Mouse (Mus musculus) myocyte (in vitro differentiated cells): Measurements from ENCODE around the gene Parp16. TPM values are rescaled to one million over a fixed set of nuclear protein-coding genes. Genes with fewer than 3 reads are reported as not detected.

Source experiments
- H3K27me3 ChIP-seq: one replicate; pipeline ENCODE4 v1.6.1; 2011; ENCODE audit not compliant: control insufficient read depth, insufficient read depth, insufficient read length
- H3K36me3 ChIP-seq: one replicate; pipeline ENCODE4 v1.6.1; 2011; ENCODE audit not compliant: control insufficient read depth, insufficient read depth
- H3K4me2 ChIP-seq: one replicate; pipeline ENCODE4 v1.6.1; 2011; ENCODE audit warnings: low read depth, control low read depth
- H3K4me3 ChIP-seq: one replicate; pipeline ENCODE4 v1.5.1; 2011; ENCODE audit warnings: mild to moderate bottlenecking, control low read depth, moderate library complexity
- H3K79me2 ChIP-seq: one replicate; pipeline ENCODE4 v1.6.1; 2011; ENCODE audit not compliant: control insufficient read depth, insufficient read depth
- H3ac ChIP-seq: one replicate; pipeline ENCODE4 v1.6.1; 2011; ENCODE audit not compliant: control insufficient read depth, insufficient read length
- CEBPB ChIP-seq: IDR thresholded peaks from 2 replicates; pipeline ENCODE4 v1.6.1; 2011; ENCODE audit warnings: mild to moderate bottlenecking, moderate library complexity; ENCODE audit not compliant: poor library complexity, insufficient read depth, severe bottlenecking
- E2F4 ChIP-seq: IDR thresholded peaks from one replicate; pipeline ENCODE4 v1.6.1; 2011; ENCODE audit warnings: mild to moderate bottlenecking, control low read depth, moderate library complexity; ENCODE audit not compliant: insufficient read depth
- MAX ChIP-seq: IDR thresholded peaks from one replicate; pipeline ENCODE4 v1.6.1; 2011; ENCODE audit warnings: low read depth, mild to moderate bottlenecking, control low read depth
- MYOD1 ChIP-seq, 3 experiments: IDR thresholded peaks; one replicate each; pipeline ENCODE4 v1.6.1; 2011; ENCODE audit warnings: control low read depth in 2 of 3, low read depth in 2 of 3, mild to moderate bottlenecking in 2 of 3, moderate library complexity in 1 of 3; ENCODE audit not compliant: insufficient read length in 2 of 3, control insufficient read depth in 1 of 3
- MYOG ChIP-seq, 3 experiments: IDR thresholded peaks; one replicate each; pipeline ENCODE4 v1.6.1; 2011; ENCODE audit warnings: control low read depth in 2 of 3, low read depth in 2 of 3, mild to moderate bottlenecking in 2 of 3; ENCODE audit not compliant: insufficient read length in 2 of 3, control insufficient read depth in 1 of 3, insufficient read depth in 1 of 3
- POLR2A ChIP-seq: IDR thresholded peaks from one replicate; pipeline ENCODE4 v1.6.1; 2011; ENCODE audit warnings: low read depth, mild to moderate bottlenecking, control low read depth, moderate library complexity; ENCODE audit not compliant: insufficient read length
- POLR2AphosphoS2 ChIP-seq: IDR thresholded peaks from one replicate; pipeline ENCODE4 v1.6.1; 2011; ENCODE audit warnings: low read depth, control low read depth; ENCODE audit not compliant: insufficient read length
- REST ChIP-seq: IDR thresholded peaks from one replicate; pipeline ENCODE4 v1.6.1; 2011; ENCODE audit warnings: mild to moderate bottlenecking, control low read depth, moderate library complexity; ENCODE audit not compliant: insufficient read depth, insufficient read length
- SRF ChIP-seq: IDR thresholded peaks from one replicate; pipeline ENCODE4 v1.6.1; 2011; ENCODE audit warnings: low read depth; ENCODE audit not compliant: control insufficient read depth, insufficient read length
- TCF12 ChIP-seq: IDR thresholded peaks from one replicate; pipeline ENCODE4 v1.6.1; 2011; ENCODE audit warnings: mild to moderate bottlenecking, control low read depth; ENCODE audit not compliant: poor library complexity, insufficient read depth, severe bottlenecking
- TCF3 ChIP-seq: IDR thresholded peaks from one replicate; pipeline ENCODE4 v1.6.1; 2011; ENCODE audit warnings: low read depth, control low read depth; ENCODE audit not compliant: insufficient read length
- USF1 ChIP-seq: IDR thresholded peaks from one replicate; pipeline ENCODE4 v1.6.1; 2011; ENCODE audit warnings: low read depth, mild to moderate bottlenecking, control low read depth, moderate library complexity
- polyA plus RNA-seq: library from polyadenylated mRNA; unstranded; fragments of >200 nt; fragmentation: generic; extraction: Trizol; gene quantifications from one replicate; pipeline ENCODE4 v1.2.1, GENCODE M21; 2012; ENCODE audit warnings: missing spikeins

The Parp16 gene
- polyA plus RNA-seq, 1 experiment, result 2.2 TPM

- Histone ChIP-seq H3ac (no peak overlapping the region), H3K27me3 (peaks cover 44% of the 10 kb centered on the region), H3K79me2 (no peaks in the 10 kb centered on the region)
Measured at GRCm38 (mm10) chr9:65172654-65173053, 22.5 kb upstream of the Parp16 start.

GRCm38 (mm10) chr9:65175234-65175938 lies 19.8 kb upstream of the Parp16 start:
- H3K4me2 ChIP-seq, result no peak overlapping the region
- no peak overlapping the region for H3K4me3 ChIP-seq
- H3ac ChIP-seq, result no peak overlapping the region
- TF ChIP-seq TCF12 (no peak), POLR2AphosphoS2 (no peak)
- no peaks in the 10 kb centered on the region for H3K36me3 ChIP-seq
- no peaks in the 10 kb centered on the region for H3K79me2 ChIP-seq
- H3K27me3 ChIP-seq, result peaks cover 62% of the 10 kb centered on the region

More at GRCm38 (mm10) chr9:65172654-65173053, 22.5 kb upstream of the Parp16 start:
- TF ChIP-seq TCF3 (no peak), POLR2AphosphoS2 (no peak), TCF12 (no peak), REST (no peak), MYOG (IDR thresholded peaks at IDR 0.05; ENCODE audit: control insufficient read depth in 1 of 3, insufficient read depth in 1 of 3, insufficient read length in 2 of 3, low read depth in 2 of 3) (no peak), MAX (no peak), SRF (no peak), CEBPB (no peak), USF1 (no peak), POLR2A (no peak), MYOD1 (IDR thresholded peaks at IDR 0.05; ENCODE audit: control insufficient read depth in 1 of 3, insufficient read length in 2 of 3, low read depth in 2 of 3) (no peak)
- no peaks in the 10 kb centered on the region for H3K36me3 ChIP-seq
- H3K4me3 ChIP-seq, result no peak overlapping the region
- H3K4me2 ChIP-seq, result no peak overlapping the region

- no peaks in the 10 kb centered on the region for H3K36me3 ChIP-seq
- TF ChIP-seq E2F4 (no peak), POLR2A (no peak), SRF (no peak), MYOD1 (IDR thresholded peaks at IDR 0.05; ENCODE audit: control insufficient read depth in 1 of 3, insufficient read length in 2 of 3, low read depth in 2 of 3) (no peak), REST (no peak), MYOG (IDR thresholded peaks at IDR 0.05; ENCODE audit: control insufficient read depth in 1 of 3, insufficient read depth in 1 of 3, insufficient read length in 2 of 3, low read depth in 2 of 3) (no peak), CEBPB (no peak), MAX (no peak), USF1 (no peak), TCF12 (no peak), POLR2AphosphoS2 (no peak), TCF3 (no peak)
- no peak overlapping the region for H3K4me3 ChIP-seq
- H3K79me2 ChIP-seq, result no peaks in the 10 kb centered on the region
- H3ac ChIP-seq, result no peak overlapping the region
- H3K27me3 ChIP-seq, result peaks cover 67% of the 10 kb centered on the region
- H3K4me2 ChIP-seq, result no peak overlapping the region
Measured at GRCm38 (mm10) chr9:65175939-65176871, 18.9 kb upstream of the Parp16 start.

GRCm38 (mm10) chr9:65177497-65177896 lies 17.7 kb upstream of the Parp16 start:
- H3K79me2 ChIP-seq, result no peaks in the 10 kb centered on the region
- no peak overlapping the region for H3K4me3 ChIP-seq
- peaks cover 75% of the 10 kb centered on the region for H3K27me3 ChIP-seq
- no peak overlapping the region for H3ac ChIP-seq
- H3K36me3 ChIP-seq, result no peaks in the 10 kb centered on the region
- TF ChIP-seq MYOD1 (IDR thresholded peaks at IDR 0.05; ENCODE audit: control insufficient read depth in 1 of 3, insufficient read length in 2 of 3, low read depth in 2 of 3) (no peak), CEBPB (no peak), POLR2A (no peak), REST (no peak), POLR2AphosphoS2 (no peak)
- H3K4me2 ChIP-seq, result no peak overlapping the region

GRCm38 (mm10) chr9:65177912-65178311 lies 17.2 kb upstream of the Parp16 start:
- Histone ChIP-seq H3K36me3 (no peaks in the 10 kb centered on the region), H3K27me3 (peaks cover 75% of the 10 kb centered on the region), H3K4me2 (no peak overlapping the region), H3K79me2 (no peaks in the 10 kb centered on the region), H3ac (no peak overlapping the region), H3K4me3 (no peak overlapping the region)
- TF ChIP-seq MYOD1 (IDR thresholded peaks at IDR 0.05; ENCODE audit: control insufficient read depth in 1 of 3, insufficient read length in 2 of 3, low read depth in 2 of 3) (no peak), E2F4 (no peak), TCF3 (no peak), MYOG (IDR thresholded peaks at IDR 0.05; ENCODE audit: control insufficient read depth in 1 of 3, insufficient read depth in 1 of 3, insufficient read length in 2 of 3, low read depth in 2 of 3) (no peak), CEBPB (no peak)
